Mouse (Mus musculus): Measurements from ENCODE around the gene Fbxl14.

The Fbxl14 gene

GRCm38 (mm10) chr6:119467785-119468059 is 11.7 kb upstream of the Fbxl14 start:
- in situ Hi-C loops (cut with MboI, MseI): no loop called here

GRCm38 (mm10) chr6:119470777-119471176 is 8.7 kb upstream of the Fbxl14 start:
- in situ Hi-C loops (cut with MboI, MseI): no loop called here

GRCm38 (mm10) chr6:119472135-119472534 is 7.3 kb upstream of the Fbxl14 start:
- in situ Hi-C loops (cut with MboI, MseI): no loop called here

DNA sequence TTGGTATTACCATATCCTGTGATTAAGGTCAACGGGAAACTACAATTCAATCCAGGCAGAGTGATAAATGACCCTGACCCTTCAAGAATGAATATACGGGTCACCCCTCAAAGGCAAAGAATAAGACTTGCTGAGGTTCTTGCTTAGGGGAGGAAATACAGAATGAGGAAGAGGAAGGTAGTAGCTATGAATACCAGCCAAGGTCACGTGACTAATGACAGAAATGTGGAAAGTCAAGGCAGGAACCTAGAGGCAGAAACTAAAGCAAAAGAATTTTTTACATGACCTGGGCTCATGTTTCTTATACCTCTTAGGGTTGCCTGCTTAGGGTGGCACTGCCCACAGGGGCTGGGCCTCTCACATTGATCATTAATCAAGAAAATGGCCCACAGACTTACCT is 6.8 kb upstream of the Fbxl14 start:
- in situ Hi-C loops (cut with MboI, MseI): no loop called here

DNA sequence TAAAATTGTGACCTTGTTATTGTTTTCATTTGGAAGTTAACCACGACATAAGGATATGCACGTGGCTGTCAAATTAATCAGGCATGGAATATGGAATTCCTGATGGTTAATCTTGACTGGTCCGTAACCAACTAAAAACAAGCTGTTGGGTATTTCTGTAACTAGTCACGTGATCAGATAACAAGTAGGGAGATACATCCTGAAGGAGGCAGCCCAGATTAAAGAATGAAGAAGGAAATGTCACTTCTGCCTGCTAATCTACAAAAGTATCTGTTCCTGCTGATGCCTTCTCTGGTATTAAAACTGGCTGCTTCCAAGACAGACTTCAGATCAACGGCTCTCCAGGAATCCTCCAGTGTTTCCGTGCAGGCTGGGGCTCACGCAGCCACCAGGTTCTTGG is 6.0 kb upstream of the Fbxl14 start:
- in situ Hi-C loops (cut with MboI, MseI): no loop called here

GRCm38 (mm10) chr6:119473992-119474391 is 5.5 kb upstream of the Fbxl14 start:
- in situ Hi-C loops (cut with MboI, MseI): no loop called here

- in situ Hi-C loops (cut with MboI, MseI): no loop called here
These were observed 3.5 kb upstream of the Fbxl14 start for GRCm38 (mm10) chr6:119475988-119476387.

DNA sequence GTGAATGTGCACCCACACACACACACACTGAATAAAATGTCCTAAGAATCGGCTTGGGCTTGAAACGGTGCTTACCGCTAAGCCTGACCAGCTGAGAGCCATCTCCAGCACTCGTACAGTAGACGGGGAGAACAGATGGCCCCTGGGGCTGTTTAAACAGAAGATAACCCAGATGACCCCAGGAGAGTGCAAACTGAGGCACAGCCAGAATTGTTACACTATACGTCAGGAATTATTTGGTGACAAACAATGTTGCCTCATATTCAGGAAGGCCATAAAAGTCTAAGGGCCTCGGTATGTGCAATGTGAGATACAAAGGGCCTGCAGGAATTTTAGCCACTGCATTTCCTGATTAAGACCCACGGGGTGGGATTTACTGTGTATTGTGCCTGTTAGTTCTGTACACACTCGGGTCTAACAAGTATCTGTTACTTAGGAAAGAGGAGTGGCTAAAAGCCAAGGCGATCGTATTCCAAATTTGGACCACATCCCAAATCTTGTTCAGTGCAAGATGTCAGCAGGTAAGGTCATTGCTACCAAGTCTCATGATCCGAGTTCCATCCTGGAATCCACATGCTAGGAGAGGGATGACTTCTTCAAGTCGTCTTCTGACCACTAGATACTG is 1.7 kb upstream of the Fbxl14 start:
- in situ Hi-C loops (cut with MboI, MseI): no loop called here

DNA sequence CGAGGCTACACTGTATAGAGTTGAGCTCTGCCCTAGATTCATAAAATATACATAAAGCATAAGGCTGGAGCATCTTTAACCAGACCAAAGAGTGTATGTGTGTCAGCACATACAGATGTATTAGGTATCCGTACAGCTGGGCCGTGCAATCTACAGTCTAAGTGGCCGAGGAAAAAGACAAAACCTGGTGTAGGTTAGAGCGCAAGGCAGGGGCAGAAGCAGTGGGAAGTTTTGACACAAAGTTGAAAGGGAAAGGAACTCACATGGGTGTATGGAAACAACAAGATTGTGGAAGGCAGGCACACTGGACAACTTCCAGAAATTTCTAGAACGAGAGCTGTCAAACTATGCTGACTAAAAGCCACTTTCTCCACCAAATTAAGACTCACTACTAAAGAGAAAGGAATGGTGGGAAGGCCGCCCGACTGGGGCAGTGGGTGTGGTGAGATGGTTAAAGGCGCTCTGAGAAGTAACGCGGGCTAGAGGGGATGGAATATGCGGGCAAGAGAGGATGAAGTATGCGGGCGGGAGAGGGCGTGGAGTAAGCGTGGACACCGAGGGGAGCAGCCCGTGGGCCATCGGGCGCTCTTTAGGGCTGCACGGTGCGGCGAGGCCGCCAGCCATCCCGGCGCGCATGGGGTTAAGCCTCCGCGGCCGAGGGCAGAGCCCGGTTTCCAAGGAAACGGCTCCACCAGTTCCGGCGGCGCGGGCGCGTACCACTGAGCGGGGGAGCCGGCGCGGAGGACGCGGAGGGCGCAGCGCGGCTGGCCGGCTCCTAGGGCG is 717 bp upstream of the Fbxl14 start:
- in situ Hi-C loops (cut with MboI, MseI): no loop called here

- in situ Hi-C loops (cut with MboI, MseI): loop anchor here in 1 of 2 experiments (5.0 kb wide), 2 partner anchors 282 to 422 kb away; partner anchors contain the start of gene Rad52
These were observed 623 bp downstream of the Fbxl14 start for GRCm38 (mm10) chr6:119479876-119480705.

GRCm38 (mm10) chr6:119480706-119481331 is 1.4 kb downstream of the Fbxl14 start:
- in situ Hi-C loops (cut with MboI, MseI): loop anchor here in 1 of 2 experiments (5.0 kb wide), 2 partner anchors 281 to 421 kb away; partner anchors contain the start of gene Rad52

DNA sequence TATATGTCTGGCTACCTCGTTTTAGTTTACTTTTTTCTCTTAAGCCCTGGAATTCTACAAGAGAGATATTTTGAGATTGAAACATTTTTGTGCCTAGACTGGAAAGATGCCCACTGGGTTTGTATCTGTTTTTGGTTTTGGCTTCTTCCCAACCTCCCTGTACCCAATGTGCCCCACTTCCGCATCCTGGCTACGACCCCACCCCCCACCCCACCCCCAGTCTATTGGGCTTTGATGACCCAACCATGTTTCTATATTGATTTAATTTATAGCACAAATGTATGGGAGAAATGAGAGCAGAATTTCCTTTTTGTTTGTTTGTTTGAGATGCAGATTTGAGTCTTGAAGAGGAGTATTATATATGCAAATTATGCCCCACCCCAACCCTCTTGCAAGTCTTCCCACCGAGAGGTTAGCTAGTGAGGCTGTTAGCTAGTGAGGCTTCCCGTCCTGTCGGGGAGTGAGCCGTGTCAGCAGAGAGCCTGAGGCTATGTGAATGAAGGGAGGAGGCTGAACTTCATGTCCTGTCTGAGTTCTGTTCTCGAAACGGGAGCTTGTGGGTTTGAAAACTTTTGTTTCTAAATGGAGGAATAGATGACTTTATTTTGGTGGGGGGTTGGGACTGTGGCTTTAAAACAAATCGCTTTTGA is 2.4 kb downstream of the Fbxl14 start:
- in situ Hi-C loops (cut with MboI, MseI): loop anchor here in 1 of 2 experiments (5.0 kb wide), 2 partner anchors 280 to 420 kb away; partner anchors contain the start of gene Rad52

DNA sequence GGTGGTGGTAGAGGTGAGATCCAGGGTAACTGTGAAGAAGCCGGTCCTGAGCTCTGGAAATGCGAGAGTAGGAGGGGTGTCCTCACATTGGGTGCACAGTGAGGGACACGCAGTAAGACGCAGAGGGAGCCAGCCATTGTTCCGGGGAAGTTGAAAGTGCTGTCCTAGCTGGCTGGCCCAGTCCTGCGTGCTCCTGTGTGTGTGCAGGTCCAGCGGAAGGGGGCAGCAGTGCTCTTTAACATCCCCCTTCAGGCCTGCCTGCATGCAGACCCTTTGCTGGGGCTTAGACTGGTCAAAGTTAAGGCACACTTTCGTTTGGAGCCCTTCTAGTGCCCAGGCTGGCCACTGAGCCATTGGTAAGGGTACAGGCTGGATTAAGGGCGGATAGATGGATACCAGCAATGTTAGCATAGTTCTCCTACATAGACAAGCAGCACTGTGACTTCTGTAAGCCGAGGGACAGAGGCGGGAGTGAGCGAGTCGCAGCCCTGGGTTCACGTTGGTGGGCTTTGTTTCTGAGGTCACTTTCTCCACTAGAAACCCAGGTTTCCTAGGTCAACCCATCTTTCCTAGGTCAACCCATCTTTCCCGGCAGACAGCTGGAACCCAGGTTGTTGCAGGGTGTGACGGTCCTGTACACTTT is 3.6 kb downstream of the Fbxl14 start:
- in situ Hi-C loops (cut with MboI, MseI): loop anchor here in 1 of 2 experiments (5.0 kb wide), 2 partner anchors 279 to 419 kb away; partner anchors contain the start of gene Rad52

DNA sequence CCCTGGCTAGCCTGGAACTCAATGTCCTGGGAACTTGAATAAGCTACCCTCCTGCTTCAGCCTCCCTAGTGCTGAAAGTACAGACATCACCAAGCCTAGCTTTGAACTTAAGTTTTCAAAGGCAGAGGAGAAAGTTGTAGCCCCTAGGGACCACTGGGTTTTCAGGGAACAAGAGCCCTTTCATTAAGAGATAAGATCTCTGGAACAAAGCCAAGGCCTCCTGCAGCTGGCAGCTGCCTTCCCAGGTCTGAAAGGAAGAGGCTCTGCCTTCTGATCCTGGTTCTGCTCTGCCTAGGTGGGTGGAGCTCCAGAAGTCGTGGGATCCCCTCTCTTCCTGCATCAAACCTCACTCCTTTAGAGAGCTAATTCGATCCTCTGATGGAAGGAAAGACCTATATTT is 6.0 kb downstream of the Fbxl14 start:
- in situ Hi-C loops (cut with MboI, MseI): no loop called here

- in situ Hi-C loops (cut with MboI, MseI): no loop called here
These were observed 7.1 kb downstream of the Fbxl14 start for GRCm38 (mm10) chr6:119486381-119487084.

DNA sequence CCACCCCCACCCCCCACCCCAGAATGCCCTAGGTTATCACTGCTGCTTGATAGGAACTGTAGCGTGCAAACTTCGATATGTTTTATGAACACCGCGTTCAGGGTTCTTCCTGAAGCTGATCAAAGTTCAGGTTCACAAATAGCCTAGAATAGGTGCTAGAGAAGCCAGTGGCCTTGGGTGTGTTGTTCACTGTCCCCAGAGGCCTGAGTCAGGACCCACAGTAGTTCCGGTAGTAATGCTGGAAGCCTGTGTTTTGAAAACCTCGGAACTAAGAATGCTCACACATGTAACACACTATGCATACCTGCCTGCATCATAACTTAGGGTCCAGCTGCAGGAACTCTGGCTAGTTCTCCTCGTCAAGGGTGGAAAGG is 7.6 kb downstream of the Fbxl14 start:
- in situ Hi-C loops (cut with MboI, MseI): no loop called here

GRCm38 (mm10) chr6:119487619-119488018 is 8.2 kb downstream of the Fbxl14 start:
- in situ Hi-C loops (cut with MboI, MseI): no loop called here

- in situ Hi-C loops (cut with MboI, MseI): loop anchor here in 1 of 2 experiments (10.0 kb wide), 1 partner anchor 725 kb away; no protein-coding TSS in a partner anchor
These were observed 10.3 kb downstream of the Fbxl14 start for GRCm38 (mm10) chr6:119489765-119490164.

GRCm38 (mm10) chr6:119490549-119490948 is 11.1 kb downstream of the Fbxl14 start:
- in situ Hi-C loops (cut with MboI, MseI): loop anchor here in 1 of 2 experiments (10.0 kb wide), 1 partner anchor 724 kb away; no protein-coding TSS in a partner anchor

DNA sequence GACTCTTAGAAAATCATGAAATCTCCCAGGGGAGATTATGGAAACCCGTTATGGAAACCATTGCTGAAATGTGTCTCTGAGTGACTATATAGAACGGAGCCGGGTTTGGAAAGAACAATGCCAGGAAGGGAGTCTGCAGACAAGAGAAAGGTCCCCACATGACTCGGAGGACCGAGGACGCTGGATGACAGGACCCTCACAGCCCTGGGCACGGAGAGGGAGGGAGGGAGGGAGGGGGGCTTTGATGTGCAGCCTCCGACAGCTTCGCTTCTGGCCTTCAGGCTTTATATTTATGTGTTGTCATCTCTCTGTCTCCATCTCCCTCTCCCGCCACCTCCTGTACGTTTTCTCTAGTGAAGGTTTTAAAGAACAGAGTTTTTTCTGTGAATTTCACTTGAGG is 11.5 kb downstream of the Fbxl14 start:
- in situ Hi-C loops (cut with MboI, MseI): loop anchor here in 1 of 2 experiments (10.0 kb wide), 1 partner anchor 724 kb away; no protein-coding TSS in a partner anchor

Measured in T-helper 17 cell (primary cell).